Mouse (Mus musculus): Measurements from ENCODE around the gene Ppil4.

DNA sequence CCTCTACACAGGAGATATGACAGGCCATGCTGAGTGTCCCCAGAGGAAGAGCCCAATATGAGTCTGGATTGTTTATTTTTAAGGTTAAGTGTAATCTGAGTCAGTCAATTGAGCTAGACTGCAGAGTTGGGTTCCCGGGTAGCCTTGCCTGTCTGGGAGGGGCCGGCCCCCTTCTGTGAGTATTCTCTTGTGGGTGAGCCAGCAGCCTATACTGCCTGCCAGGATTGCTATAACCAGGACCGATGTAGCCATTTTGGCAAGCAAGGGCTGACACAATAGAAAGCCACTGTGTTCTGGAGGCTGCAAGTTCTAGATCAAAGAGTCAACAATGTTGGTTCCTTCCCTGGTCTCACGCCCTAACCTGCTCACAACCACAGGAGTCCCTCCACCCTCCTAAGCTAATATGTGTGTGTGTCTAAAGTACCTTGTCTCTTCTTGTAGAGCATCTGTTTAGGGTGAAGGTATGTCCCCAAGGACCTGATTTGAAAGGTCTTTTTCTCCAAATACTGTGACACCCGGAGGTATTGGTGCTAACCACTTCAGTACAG lies 46.3 kb downstream of the Ppil4 start:
- TF ChIP-seq CTCF (IDR thresholded peaks at IDR 0.05; ENCODE audit: insufficient read depth, low read depth, low read length) (no peak), POLR2A (IDR thresholded peaks at IDR 0.05; ENCODE audit: insufficient read depth, low read depth, low read length) (no peak)

All from olfactory bulb, adult 2 months (tissue).